Mouse (Mus musculus) left cerebral cortex, postnatal 25 days (tissue): Measurements from ENCODE around the gene 4933434E20Rik. TPM values are rescaled to one million over a fixed set of nuclear protein-coding genes. Genes with fewer than 3 reads are reported as not detected.

ENCODE experiments used
- DNase-seq, 2 experiments: peaks; one replicate each; pipeline ENCODE4 v3.0.0; 2022; ENCODE audit warnings: low spot score in 2 of 2, mixed read lengths in 1 of 2
- intact Hi-C: fragments of 180-260 bp; cut with DNase I; formaldehyde crosslinking; loops from one replicate; pipeline ENCODE4 v1.15.1; 2025
- microRNA-seq, 2 experiments: library from miRNA; unstranded; fragments of <30 nt; microRNA quantifications; one replicate each; pipeline ENCODE4 v1.2.0; 2022
- total RNA-seq, 2 experiments: library from RNA; stranded (reverse); gene quantifications; 2 replicates each; pipeline ENCODE4 v1.2.3; 2021

The 4933434E20Rik gene
- total RNA-seq, 2 experiments from 2014 or later, result 84.3 to 87.2 TPM

- DNase-seq, result no peak
- intact Hi-C loops, result no loop called here
These were observed 62.9 kb downstream of the 4933434E20Rik start for GRCm38 (mm10) chr3:90114342-90114741.

DNA sequence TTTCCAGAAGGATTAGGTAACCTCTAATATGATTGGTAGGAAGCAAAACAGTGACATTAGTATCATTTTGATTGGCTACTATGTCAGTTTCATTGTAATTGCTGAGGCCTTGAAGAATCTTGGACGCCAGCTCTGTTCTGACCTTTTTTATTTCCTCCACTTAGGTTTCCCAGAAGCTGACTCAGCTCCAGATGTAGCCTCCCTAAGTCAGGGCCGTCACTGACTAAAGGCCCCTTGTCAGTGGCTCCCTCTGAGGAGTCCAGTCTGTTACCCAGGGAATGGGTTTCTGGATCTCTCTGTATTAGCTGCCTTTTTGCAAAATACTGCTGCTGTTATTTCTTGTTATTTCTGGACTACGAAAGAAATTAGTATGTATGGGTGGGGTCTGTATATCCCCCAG is 64.1 kb downstream of the 4933434E20Rik start:
- DNase-seq, result no peak
- intact Hi-C loops, result loop anchor here (5.0 kb wide), 1 partner anchor 33 kb away; no protein-coding TSS in a partner anchor

Small RNA genes within 50 kb of the gene (microRNA-seq; reads per million reads assigned to microRNA genes)
- gene Mir190b (5.4 to 6.9 reads per million in 2 experiments), gene Mir7669 (0.34 to 0.50 reads per million in 2 experiments)

Other genes starting within 250 kb of the 4933434E20Rik start
- gene She, start 220.3 kb upstream of the 4933434E20Rik start, total RNA-seq, result 1 to 10 TPM; 3.1 to 3.4 TPM
- 1 to 10 TPM; 4.7 to 5.0 TPM for gene Il6ra, start 138.4 kb upstream of the 4933434E20Rik start, total RNA-seq
- gene Atp8b2, start 88.1 kb upstream of the 4933434E20Rik start, total RNA-seq, result 100 to 1,000 TPM in 1 of 2 experiments, 10 to 100 TPM in 1; 93.5 to 110 TPM
- 100 to 1,000 TPM in 1 of 2 experiments, 10 to 100 TPM in 1; 99.7 to 104 TPM for gene Hax1, start 52.9 kb upstream of the 4933434E20Rik start, total RNA-seq
- gene Ubap2l, start 992 bp downstream of the 4933434E20Rik start, total RNA-seq, result 100 to 1,000 TPM; 182 to 205 TPM
- 100 to 1,000 TPM; 190 to 191 TPM for gene Tpm3, start 21.0 kb downstream of the 4933434E20Rik start, total RNA-seq
- gene Nup210l, start 52.5 kb downstream of the 4933434E20Rik start, total RNA-seq, result under 1 TPM; 0.27 to 0.46 TPM
- 100 to 1,000 TPM; 768 to 783 TPM for gene Rps27, start 162.0 kb downstream of the 4933434E20Rik start, total RNA-seq
- 1 to 10 TPM; 6.0 to 8.0 TPM for gene Rab13, start 162.1 kb downstream of the 4933434E20Rik start, total RNA-seq
- 10 to 100 TPM; 43.2 to 44.7 TPM for gene Jtb, start 180.0 kb downstream of the 4933434E20Rik start, total RNA-seq
- gene Creb3l4, start 191.9 kb downstream of the 4933434E20Rik start, total RNA-seq, result not detected
- gene Slc39a1, start 196.5 kb downstream of the 4933434E20Rik start, total RNA-seq, result 10 to 100 TPM; 47.7 to 48.8 TPM
- 10 to 100 TPM; 25.8 to 30.7 TPM for gene Crtc2, start 202.5 kb downstream of the 4933434E20Rik start, total RNA-seq
- gene Dennd4b, start 213.5 kb downstream of the 4933434E20Rik start, total RNA-seq, result 10 to 100 TPM; 30.5 to 33.4 TPM
- gene Gatad2b, start 241.5 kb downstream of the 4933434E20Rik start, total RNA-seq, result 10 to 100 TPM; 88.3 to 97.4 TPM